Mouse (Mus musculus): ENCODE results near the gene Hyal1.
"Not testable (repeated sequence)": the region's sequence is repeated elsewhere in the genome, so short reads cannot be mapped to it uniquely, and the experiment has no call there.

Gene Hyal1

GRCm38 (mm10) chr9:107571534-107572326 is 5.0 kb upstream of the Hyal1 start:
- CTCF ChIA-PET, result no interaction called here

DNA sequence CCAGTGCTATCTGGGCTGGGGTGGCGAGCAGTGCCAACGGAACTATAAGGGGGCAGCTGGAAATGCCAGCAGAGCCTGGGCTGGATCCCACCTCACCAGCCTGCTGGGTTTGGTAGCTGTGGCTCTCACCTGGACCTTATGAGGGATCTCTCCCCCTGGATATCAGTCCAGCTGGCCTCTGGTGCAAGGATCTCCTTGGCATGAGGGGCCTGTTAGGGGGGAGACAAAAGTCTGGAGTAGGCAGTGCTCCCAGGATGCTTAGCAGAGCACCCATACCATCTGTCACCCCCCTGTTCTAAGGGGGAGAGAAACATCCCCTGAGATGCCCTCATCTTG is 4.4 kb upstream of the Hyal1 start:
- CTCF ChIA-PET, result interaction anchor here (0.7 kb wide), 2 partner anchors 7 to 1095 kb away, joined by 3 to 12 read pairs; no protein-coding TSS in a partner anchor

- CTCF ChIA-PET, result not testable (repeated sequence)
Observed at GRCm38 (mm10) chr9:107573774-107574173, 3.0 kb upstream of the Hyal1 start.

GRCm38 (mm10) chr9:107575579-107576356 is 959 bp upstream of the Hyal1 start:
- CTCF ChIA-PET, result no interaction called here

DNA sequence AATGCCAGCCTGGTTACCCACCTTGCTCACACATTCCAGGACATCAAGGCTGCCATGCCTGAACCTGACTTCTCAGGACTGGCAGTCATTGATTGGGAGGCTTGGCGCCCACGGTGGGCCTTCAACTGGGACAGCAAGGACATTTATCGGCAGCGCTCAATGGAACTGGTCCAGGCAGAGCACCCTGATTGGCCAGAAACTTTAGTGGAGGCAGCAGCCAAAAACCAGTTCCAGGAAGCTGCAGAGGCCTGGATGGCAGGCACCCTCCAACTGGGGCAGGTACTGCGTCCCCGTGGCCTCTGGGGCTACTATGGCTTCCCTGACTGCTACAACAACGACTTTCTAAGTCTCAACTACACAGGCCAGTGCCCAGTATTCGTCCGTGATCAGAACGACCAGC is 1.1 kb downstream of the Hyal1 start:
- CTCF ChIA-PET, result no interaction called here

DNA sequence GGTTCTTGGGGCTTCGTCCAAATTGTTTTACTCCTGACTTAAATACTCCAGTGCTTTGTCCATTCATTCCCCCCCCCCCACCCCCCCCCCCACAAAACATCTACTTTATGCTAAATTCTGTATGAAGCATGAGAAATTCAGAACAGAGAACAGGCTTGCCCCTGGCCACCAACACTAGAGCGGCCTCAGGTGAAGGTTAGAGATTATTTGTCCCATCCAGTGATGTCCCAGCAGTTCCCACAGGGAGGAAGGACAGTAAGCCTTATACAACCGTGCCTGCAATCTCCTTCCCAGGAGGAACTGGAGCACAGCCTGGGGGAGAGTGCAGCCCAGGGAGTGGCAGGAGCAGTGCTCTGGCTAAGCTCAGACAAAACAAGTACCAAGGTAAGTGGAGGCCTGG is 1.9 kb downstream of the Hyal1 start, which contains the start of gene Naa80:
Naa80 (plus strand) TSS at position 301 of the 400 bp plus-strand sequence.
- CTCF ChIA-PET, result interaction anchor here (1.7 kb wide), 1 partner anchor 13 kb away, joined by 4 read pairs; no protein-coding TSS in a partner anchor

- CTCF ChIA-PET, result interaction anchor here (1.7 kb wide), 1 partner anchor 14 kb away, joined by 4 read pairs; no protein-coding TSS in a partner anchor
Observed at GRCm38 (mm10) chr9:107579023-107579900, 2.5 kb downstream of the Hyal1 start.

DNA sequence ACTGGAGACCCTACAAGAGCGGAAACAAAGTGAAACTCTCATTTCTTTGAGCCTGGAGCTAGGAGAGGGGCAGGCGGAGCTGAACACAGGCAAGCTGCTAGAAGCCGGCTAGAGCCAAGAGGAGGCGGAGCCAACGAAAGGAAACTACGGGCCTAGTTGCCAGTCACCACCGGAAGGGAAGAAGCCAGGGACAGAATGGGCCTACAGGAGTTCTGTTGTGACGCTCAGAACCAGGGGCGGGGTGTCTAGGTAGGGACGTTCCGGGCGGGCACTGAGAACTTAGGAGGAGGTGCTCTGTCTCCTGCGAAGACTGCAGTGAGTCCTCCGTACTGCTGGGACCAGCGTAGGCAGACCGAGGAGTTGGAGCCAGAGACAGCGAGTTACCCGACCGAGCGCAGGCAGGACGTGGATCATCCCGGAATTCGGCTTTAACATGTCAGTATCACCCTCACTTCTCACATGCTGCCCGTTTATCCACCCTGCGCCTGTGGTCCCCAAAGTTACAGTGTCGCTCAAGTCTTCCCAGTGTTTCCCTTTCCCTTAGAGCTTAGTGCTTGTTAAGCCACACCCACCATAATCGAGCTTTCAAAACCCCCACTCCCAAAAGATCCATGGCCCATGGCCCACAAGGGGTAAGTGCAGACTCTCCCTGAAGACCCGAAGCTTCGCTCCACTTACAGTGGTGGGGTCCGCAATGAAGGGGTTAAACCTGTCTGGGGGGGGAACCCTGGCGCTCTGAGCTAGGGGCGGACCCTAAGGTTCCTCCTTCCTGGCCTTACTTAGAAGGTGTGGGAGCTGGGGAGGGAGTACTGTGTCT is 4.0 kb downstream of the Hyal1 start, which contains the start of gene Hyal3:
Hyal3 (plus strand) TSS at position 318 of the 817 bp plus-strand sequence.
- CTCF ChIA-PET, result interaction anchor here (0.7 kb wide), 1 partner anchor 33 kb away, joined by 3 read pairs; no protein-coding TSS in a partner anchor

- CTCF ChIA-PET, result interaction anchor here (0.7 kb wide), 1 partner anchor 1346 kb away, joined by 6 read pairs; no protein-coding TSS in a partner anchor
Observed at GRCm38 (mm10) chr9:107581584-107581983, 4.9 kb downstream of the Hyal1 start.

- CTCF ChIA-PET, result no interaction called here
Observed at GRCm38 (mm10) chr9:107582509-107583062, 5.9 kb downstream of the Hyal1 start.

GRCm38 (mm10) chr9:107583174-107583573 is 6.4 kb downstream of the Hyal1 start:
- CTCF ChIA-PET, result no interaction called here

DNA sequence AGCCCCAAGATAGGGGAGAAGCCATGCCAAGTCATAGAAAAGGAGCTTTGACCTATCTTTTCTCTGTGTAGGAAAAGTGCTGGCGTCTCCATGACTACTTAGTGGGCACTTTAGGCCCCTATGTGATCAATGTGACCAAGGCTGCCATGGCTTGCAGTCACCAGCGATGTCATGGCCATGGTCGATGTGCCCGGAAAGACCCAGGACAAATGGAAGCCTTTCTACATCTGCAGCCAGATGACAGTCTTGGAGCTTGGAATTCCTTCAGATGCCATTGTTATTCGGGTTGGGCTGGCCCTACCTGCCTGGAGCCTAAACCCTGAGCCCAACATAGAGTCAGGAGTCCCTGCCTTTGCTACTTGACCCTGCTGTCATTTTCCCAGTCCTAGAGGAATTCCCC is 9.8 kb downstream of the Hyal1 start:
- CTCF ChIA-PET, result no interaction called here

DNA sequence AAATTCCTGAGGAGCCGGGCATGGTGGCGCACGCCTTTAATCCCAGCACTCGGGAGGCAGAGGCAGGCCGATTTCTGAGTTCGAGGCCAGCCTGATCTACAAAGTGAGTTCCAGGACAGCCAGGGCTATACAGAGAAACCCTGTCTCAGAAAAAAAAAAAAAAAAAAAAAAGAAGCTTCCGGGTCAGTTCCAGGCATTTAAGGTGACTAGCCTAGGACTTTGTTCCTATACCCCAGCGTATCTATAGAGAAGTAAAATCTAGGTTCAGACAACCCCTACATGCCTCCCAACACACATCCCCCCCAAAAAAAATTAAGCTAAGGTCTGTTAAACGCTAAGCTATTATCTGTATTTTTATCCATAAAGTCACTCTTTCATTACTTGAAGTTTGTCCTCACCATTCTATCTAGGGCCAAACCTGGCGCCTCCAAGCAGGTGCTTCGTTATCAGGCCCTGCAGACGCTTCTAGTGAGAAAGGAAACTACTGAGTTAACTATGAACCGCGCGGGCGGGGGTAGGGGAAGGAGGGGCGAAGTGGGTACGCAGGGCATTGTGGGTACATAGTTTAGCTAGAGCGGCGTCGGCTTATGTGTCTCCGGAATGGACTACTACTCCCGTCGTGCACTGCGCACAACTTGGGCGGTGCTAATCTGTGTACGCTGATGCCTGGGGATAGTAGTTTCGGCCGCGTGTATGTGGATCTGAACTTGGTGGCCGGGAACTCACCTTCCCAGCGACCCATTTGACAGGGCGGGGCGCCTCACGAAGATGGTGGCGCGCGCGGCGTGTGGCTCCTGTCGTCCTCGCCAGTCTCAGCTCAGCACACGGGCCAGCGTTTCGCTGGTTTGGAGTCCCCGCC is 10.5 kb downstream of the Hyal1 start, which contains the start of gene Ifrd2:
Ifrd2 (plus strand) TSS at position 669 of the 859 bp plus-strand sequence.
- CTCF ChIA-PET, result interaction anchor here (0.6 to 1.1 kb wide), 2 partner anchors 16 to 49 kb away, joined by 3 read pairs; no protein-coding TSS in a partner anchor

DNA sequence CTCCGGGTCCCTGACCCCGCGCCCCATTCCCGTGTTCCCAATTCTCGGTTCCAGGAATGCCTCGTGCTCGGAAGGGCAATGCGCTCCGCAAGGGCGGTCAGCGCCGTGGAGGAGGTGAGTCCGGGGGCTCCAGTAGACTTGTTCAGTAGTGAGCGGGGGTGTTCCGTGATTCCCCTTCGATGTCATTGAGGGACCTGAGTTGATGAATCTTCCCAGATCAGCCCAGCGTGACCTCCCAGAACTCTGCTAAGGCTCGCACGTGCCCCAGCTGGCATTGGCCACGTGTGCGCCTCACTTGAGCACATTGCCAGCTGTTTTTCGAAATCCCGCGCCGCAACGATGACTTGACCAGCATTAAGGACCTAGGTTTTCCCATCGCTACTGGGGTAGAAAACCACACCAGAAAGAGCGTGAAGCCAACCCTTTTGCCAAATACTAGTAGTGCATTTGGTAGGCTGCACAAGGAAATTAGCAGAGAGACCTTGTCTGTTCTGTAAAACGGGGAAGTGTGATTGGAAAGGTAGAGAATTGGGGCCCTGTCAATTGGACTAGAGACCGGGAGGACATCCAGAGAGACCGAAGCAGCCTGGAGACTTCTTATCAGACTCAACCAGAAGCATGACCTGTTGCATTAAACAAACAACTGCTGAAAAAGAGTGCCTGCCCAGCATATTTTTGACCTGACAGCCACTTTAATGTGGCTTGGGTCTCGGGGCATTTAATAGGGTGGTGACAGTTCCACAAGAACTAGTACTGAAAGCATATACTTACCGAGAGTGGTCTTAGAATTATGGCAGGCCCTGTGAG is 11.3 kb downstream of the Hyal1 start:
- CTCF ChIA-PET, result interaction anchor here (0.8 to 1.1 kb wide), 2 partner anchors 21 to 48 kb away, joined by 3 to 4 read pairs; no protein-coding TSS in a partner anchor

DNA sequence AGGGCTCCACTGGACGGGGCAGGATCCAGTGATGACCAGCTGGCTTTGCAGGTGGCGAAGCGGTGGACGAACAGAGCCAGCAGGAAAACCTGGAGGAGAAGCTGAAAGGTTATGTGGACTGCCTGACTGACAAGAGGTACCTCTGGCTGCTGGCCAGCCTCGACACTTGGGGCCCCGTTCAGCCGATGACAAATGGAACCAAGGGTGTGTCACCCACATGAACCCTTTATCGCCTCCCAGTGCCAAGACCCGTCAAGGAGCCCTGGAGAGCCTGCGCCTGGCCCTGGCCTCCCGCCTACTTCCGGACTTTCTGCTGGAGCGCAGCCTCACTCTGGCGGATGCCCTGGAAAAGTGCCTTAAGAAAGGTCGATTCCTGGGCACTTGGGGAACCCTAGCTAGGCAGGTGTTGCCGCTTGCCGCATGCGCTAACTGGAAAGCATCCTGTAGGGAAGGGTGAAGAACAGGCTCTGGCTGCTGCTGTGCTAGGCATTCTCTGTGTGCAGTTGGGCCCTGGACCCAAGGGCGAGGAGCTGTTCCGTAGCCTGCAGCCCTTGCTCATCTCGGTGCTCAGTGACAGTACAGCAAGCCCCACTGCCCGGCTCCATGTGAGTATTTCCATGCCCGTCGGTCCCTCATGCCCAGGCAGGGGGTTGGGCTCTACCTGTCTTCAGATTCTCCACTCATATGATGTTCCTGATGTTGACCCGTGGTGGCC is 13.5 kb downstream of the Hyal1 start:
- CTCF ChIA-PET, result interaction anchor here (0.6 kb wide), 1 partner anchor 125 kb away, joined by 6 read pairs; no protein-coding TSS in a partner anchor

DNA sequence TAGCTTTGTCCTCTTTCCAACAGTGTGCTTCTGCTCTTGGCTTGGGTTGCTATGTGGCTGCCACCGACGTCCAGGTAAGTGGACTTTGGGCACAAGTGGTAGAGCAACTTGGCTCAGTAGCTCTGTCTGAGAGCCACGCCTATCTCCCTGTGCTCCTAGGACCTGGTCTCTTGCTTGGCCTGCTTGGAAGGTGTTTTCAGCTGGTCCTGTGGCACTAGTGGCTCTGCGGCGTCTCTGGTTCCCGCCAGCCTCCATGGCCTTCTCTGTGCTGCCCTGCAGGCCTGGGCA is 14.0 kb downstream of the Hyal1 start:
- CTCF ChIA-PET, result no interaction called here

DNA sequence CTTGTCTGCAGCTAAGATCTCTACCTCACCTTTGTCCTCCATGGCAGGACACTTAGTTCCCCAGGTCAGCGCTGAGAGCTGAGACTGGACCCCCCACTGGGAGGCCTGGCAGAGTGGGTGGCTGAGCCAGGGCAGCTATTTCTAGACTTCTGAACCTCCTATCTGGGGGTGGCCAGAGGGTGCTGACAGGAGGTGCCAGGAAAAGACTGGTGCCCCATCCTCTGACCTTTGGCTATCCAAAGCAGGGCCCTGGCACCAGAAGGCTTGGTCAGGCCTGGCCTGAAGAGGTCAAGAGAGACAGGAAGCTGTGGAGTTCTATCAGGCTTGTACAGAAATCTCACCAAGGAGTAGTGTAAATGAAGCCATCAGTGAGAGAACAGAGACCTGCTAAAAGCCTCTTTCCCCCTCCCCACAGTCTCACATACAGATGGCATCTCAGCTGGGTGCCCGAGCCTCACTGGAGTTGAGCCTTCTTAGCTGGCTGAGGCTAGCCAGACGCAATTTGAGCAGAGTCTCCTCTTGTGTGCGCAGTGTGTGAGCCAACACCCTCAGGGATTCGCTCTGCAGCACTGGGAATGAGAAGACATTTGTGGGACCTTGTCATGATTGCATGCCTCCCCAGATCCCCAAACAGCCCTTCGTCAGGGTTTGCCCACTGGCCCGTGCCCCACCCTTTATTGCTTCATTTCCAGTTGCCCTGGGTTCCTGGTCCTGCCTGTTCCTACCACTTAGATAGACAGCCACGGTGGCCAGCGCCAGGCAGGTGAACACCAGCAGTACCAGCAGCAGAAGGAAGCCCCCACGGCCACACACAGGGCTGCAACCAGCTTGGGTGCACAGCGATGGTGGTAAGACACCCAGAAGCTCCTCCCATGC is 16.6 kb downstream of the Hyal1 start:
- CTCF ChIA-PET, result interaction anchor here (1.2 kb wide), 1 partner anchor 35 kb away, joined by 3 read pairs; no protein-coding TSS in a partner anchor
